Mouse (Mus musculus) MEL-GATA-1-ER (cell line): ENCODE measurements at regions not wholly inside any gene's neighbourhood (a gene's known extent, or its start where the extent isn't known, plus 50 kb on each side); places are given as distances from the start of the nearest gene placed in this dataset.
A peak's percentile ranks its signal among the peaks of the same experiment; 100 is the strongest.

Source experiments
- DNase-seq: peaks from one replicate; pipeline ENCODE4 v3.0.0-alpha.2; 2012; ENCODE audit warnings: low read depth; ENCODE audit errors: extremely low read depth

DNA sequence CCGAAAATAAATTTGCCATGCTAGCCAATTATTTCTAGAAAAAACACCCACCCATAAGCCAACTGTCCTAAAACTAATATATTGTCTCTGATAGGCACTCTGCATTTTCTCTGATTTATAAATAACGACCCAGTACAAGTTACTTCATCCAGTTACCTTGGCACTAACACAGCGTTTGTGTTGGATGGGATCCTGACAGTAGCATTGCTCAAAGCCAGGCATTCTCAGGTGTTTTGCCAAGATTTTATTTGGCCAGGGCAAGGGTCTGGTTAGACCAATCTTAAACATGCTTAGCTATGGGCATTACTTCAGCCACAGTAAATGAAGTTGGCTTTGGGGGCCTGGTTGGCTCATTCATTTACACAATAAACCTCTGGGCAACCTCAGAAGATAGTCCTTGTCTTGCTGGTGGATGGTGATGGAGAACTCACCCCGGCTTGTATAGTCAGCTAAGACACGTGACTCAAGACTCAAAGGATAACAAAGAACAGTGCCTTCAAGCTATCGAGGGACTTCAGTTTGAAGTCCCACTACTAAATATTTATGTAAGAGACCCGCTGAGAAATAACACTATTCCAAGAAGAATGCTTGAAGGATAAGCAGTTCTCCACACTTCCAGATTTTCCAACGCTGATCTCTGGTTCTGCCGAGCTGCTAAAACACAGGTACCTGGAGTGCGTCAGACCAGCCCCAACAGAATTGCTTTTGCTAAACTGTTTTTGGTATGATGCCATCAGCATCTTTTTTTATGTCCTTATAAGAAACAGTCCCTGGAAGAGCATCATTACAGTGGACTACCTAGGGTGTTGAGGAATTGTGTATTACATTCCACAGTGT, 125.0 kb upstream of the Pkdcc start:
- no peak for DNase-seq

DNA sequence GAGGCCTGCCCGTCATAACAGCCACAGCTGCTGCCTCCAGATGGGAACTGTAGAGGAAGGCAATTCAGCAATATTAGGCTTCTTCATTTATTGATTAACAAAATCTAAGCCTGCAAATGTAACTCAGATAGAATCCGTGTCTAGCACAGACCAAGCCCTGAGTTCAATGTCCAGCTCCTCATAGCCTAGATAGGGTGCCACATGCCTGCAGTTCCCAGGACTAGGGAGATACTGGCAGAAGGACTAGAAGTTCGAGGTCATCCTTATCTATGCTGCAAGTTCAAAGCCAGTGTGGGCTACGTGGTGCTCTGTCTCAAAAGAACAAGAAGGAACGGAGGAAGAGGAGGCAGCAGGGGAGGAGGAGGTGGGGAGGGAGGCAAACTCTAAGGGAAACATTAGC, 121.2 kb upstream of the Pkdcc start:
- no peak for DNase-seq

DNA sequence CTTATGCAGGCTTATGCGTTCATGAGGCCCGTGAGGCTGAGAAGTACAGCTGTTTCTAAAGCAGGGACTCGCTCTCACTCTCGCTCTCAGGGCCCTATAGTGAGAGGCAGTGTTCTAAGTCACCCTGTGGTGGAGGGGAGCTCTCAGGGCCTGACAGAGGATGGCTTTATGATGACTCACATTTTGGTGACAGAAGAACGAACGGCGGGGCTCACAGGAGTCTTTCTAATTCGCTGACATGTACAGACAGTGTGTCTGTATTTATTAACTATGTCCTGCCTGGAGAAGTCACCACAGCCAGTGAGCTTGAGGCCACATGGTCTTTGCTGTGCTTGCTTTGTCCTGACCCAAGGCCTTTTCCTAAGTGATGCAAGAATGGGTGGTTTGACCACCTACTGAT, 118.6 kb upstream of the Pkdcc start:
- no peak for DNase-seq

DNA sequence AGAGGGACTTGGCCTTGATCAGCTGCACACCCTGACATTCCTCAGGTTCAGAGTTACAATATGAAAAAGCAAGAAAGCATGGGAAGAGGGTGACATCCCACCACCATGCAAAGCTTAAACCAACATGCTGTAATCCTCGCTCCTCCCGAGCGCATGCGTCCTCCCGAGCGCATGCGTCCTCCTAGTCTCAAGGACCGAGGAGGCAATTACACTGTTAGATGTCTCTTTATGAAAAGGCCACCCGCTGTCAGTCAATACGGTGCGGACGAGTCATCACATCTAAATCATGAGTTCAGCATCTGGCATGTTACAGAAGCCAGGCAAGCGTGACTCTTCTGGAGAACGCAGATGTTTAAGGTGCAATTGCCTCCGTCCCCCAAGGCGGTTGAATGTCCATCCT, 117.1 kb upstream of the Pkdcc start:
- no peak for DNase-seq

DNA sequence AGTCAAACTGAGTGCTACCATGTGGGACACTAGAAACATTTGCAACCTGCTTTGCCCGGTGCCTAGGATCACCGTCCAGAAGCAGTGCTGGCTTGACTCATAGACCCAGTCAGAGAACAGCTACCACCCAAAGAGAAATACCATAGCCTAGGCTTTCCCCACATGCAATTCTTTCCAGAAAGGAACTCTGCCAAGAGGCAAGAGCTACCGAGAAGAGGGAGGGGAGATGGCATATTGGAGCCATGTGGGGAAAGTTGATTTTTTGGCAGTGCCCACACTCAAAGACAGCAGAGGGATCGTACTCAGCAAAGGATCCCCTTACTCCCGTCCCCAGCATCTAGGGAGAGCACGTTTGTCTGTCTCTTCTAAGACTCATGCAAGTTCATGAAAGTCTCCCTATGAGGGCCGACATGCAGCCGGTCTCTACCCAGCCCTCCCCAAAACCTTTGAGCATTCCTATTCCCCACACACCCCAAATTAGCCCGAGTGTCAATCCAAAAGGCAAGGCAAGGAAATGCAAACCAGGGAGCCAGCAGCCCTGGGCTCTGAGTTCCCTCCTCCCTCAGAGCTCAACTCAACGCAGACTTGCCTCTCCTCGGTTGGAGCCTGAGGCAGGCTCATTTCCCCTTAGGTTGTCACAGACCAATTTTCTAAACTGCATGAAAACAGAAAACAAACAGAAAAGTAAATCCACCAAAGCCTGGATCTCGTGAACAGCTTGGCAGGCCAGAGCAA, 116.2 kb upstream of the Pkdcc start:
- DNase-seq: no peak

DNA sequence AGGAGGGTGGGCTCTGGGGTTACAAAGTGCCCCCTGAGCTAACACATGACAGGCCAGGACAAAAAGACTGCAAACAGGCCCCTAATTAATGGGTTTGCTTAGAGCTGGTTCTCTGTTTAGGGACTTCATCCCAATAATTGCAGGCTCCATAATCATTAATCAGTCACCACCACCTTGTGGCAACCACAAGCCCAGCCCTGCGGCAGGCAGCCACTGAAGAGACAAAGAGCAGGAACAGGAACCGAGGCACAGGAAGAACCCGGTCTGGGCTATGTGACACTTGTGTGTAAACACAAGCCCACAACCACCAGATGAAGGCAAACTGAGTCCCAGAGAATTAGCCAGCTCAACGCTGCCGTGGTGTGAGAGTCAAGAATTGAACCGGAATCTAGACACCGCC, 114.1 kb upstream of the Pkdcc start:
- DNase-seq: peak; percentile 55

DNA sequence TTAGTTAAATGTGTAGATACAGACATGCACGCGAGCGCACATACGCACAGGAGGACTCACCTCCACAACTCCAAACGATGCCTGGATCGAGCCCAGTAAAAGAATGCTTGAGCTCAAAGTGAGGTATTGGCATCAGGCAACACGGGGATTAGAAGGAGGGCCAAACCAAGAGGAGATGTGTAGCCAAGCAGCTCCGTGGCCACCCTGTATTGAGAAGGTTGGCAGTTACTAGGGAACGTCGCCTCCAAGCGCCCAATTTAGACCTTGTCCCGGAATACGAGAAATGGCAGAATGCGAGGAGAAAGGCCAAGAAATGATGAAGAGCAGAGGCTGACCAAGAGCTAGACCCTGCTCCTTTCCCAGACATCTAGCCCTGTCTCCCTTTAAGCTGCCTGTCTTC, 113.3 kb upstream of the Pkdcc start:
- no peak for DNase-seq

DNA sequence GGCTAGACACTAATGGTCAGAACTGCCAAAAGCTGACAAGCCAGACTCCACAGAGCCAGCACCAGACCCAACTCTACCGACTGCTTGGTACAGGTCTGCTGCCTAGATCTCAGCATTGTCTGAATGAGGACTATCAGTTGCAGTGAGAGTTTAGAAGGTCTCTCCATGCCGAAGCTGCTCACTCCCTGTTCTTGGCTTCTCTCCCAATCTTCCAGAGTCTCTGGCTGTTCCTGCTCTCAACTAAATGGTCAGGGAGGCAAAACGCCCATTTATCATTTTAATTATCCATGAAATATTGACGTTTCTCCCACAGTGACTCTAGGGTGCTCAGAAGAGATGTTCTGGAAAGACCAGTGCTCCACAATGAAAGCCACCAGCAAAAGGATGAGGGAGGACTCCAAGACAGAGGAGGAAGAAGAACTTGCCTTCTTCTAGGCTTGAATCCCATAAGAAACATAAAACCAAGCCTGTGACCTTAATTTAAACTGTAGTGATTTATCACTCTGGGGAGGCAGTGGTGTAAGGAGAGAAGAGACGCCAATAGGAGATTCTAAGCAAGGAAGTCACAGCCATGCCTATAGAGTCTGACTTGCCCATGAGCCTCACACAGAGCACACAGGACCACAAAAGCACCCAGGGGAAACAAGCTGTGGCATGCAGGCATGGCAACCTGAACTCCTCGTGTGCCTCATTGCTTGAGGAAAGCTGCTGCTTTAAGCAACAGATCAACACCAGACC, 112.2 kb upstream of the Pkdcc start:
- DNase-seq: no peak

DNA sequence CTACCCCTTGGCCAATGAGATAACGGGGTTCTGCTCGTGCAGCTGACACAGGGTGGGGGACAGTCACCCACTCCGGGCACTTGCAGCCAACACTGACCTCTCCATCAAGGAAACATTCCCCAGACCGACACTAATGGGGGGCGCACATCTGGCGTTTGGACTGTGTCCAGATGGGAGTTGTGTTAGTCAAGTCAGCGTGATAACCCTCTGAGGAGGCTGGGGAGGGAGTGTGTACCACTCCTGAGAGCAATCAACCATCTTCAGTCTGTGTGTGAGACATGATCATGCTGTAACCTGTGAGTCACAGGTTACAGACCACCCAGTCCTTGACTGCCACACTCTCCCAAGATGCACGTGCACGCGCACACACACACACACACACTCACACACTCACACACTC, 106.9 kb upstream of the Pkdcc start:
- no peak for DNase-seq

DNA sequence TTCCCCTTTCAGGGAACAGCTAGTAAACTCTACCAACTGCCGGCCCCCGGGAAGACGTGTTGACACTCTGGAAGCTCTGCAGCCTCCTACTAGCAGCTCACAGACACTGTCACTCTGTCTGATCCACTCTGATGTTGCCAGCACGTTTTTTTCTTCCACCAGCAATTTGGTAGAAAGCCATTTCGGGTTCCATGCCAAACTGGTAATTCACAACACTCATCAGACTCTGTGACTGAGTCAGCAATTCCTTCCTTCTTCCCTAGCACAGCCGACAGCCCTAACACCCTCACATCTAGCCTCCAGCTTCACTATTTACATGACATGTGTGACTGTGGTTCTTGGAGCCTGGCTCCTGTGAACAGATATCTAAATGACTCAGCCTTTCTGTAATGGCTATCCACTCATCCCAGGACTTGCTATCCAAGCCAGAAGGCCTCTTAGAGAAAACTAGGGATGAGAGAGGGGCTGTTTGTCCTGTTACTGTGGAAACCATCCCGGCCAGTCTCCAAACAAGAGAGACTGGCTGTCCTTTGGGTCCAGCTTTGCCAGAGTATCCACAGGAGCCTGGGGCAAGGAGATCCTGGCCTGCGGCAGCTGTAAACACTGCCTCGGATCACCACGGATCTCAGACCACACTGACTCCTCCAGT, 105.2 kb upstream of the Pkdcc start:
- DNase-seq: peak; percentile 81

DNA sequence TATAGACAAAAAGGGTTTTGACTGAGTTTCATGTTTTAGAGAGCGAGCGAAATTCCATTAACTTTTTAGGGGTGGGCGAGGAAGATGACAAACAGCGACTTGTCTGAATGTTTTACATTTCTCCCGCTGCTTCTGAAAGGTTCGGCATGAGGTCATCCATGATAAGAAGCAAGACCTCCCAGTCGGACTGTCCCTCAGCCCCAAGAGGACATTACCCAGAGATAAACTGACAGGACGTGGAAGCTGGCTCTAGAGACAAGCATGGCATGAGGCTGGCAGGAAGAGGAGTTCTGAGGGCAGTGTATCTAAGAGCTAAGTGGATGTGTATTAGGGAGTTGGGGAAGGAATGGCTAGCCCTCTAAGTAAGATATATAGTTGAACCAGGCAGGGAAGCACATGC, 104.5 kb upstream of the Pkdcc start:
- peak; percentile 6 for DNase-seq

DNA sequence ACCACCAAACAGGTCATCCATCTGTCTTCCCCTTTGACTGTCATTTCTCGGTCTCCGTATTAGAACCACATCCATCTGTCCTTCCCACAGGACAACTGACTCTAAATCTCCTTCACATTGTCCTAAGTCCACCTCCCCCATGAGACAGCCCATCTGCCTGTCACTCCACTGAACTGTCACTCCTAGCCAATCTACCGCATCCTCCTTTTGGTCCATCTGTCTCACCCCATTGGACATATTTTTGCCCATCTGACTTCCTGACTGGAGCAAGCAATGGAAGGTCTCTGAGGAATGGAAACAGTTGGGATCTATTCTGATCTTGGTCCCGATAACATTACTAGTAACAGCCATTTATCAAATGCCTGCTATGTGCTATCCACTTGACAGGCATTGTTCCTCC, 99.9 kb upstream of the Pkdcc start:
- no peak for DNase-seq

DNA sequence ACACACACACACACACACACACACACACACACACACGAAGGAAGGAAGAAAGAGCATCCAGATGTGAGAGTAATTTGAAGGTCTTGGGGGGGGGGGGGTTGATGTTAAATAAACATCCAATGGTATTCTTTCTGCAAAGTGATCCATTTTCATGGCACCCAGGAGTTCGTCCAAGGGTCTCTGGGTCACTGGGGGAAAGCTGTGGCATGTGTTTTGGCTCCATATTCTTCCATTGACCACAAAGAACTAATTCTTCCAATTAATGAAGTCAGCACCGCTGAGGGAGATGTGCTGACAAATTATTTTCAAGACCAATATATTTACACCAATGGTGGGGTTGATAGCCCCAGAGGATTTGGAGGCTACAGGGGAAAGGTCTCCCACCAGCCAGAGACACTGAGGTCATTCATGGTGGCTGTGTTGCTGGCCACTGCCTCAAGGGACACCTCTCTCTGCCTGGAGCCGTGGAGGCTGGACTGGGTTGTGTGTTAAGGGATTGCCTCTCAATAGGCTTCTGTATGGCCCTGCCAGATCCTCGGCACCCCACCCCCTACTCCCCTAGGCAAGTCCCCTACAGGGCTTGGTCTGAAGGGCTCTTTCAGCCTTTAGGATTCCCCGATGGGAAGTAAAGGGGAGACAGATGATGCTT, 99.1 kb upstream of the Pkdcc start:
- no peak for DNase-seq

DNA sequence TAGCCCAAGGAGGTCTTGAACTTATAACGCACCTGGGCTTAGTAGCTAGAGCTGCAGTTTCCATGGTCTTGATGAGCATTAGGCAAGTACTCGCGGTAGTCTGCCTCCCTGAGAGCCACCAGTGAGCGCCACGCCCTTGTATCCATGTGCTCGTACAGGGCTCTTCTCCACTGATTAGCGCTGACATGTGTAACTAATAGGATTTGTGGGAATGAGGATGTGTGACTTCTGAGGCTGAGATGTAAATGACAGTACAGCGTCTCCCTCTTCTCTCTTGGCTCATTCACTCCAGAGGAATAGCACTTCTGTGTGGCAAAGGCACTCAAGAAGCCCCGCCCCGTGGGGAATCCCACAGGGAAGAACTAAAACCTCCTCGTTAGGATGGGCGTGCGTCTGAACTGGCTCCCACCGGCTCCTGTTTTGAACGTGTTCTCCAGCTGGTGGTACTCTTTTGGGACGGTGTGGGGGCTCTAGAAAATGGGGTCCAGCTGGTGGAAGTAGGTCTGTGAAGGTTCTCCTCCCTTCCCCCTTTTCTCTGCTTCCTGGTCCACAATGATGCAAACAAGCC, 94.3 kb upstream of the Pkdcc start:
- DNase-seq: no peak

DNA sequence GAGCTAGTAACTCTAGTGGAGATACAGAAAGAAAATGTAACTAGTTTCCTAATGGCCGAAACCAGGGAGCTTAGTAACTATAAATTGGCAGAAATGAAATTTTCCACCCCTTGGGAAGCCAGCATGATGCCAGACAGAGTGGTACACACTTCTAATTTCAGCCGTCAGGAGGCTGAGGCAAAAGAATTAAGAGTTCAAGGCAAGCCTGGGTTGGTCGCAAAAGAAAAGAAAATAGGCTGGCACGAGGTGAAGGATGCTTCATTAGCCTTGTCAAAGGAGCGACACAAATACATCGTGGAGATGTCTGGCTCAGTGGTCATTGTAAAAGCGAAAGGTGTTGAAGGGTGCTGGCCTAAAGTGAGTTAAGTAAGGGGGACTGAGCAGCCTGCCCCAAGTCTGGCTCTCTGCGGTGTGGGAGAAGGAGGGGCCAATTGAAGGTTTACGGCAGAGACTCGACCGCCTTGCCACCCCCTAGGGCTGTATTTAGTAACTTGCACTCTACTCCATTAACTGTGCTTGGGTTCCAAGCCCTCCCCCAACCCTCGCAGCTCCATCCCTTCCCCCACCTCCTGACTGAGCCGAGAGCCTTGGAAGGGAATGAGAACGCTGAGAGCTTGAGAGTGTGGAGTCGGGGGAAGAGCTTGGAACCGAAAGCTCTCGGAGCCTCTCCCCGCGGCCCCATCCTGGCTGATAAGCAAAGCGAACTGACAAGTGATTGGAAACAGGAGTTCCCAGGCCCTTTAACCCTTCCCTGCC, 92.4 kb upstream of the Pkdcc start:
- no peak for DNase-seq

DNA sequence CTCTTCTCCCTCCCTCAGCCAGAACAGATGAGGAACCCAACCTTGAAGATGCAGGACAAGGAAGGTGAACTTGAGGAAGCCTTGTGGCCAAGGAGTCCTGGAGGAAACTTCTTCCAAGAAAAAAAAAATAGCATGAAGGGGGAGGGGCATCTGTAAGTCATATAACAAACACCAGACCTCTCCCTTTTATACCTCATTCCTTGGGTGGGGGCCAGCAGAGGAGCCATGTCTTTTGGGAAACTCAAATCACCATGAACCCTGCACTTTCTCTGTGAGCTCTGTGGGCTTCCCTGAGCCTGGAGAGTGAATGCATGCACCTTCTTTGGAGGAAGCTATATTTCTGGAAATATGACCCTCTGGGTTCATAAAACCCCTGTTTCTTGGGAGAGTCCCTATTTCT, 90.0 kb upstream of the Pkdcc start:
- no peak for DNase-seq

DNA sequence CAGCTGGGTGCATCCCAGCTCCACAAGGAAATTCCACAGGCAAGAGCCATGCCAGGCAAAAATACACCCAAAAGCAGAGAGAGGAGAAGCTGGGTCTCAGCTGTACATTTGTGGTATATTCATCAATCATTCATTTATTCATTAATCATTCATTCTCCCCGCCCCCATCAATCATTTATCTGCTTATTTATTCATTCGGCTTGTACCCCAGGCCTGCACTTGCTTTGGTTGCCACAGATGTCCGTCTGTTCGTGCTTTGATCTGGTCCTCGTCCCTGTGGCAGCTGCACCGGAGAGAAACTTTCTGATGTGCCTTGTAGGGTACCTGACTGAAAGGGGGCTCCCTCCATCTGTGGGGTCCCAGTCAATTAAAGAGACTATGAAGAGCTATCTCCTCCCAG, 87.2 kb upstream of the Pkdcc start:
- no peak for DNase-seq

DNA sequence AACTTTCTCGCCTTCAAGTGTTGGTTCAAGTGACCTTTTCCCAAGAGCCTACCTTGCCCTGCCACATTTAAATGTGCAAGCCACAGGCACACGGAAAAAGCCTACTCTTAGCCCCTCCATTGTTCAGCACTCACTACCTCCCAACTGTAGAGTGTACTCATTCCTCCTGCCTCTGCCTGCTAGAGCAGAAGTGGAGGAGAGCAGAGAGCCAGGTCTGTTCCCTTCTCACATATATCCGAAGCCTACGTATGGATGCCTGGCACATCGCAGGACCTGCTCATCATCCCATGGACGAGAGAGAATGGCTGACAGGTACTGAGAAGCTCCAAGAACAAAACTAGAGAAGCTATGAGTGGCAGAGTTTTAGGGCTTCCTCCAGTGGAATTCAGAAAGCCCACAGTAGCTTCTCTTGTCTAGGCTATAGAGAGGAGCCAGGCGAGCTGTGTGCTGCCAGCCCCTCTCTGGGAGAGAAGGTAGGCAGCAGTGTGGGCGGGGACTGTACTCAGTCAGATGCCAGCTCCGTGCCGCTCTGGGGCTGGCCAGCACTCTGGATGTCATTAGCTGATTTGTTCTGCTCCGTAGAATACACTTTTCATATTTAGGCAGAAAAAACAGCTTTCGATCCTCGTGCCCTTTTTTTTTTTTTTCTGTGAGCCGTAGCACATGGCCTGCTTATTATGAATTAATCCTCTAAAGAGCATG, 86.1 kb upstream of the Pkdcc start:
- DNase-seq: no peak

DNA sequence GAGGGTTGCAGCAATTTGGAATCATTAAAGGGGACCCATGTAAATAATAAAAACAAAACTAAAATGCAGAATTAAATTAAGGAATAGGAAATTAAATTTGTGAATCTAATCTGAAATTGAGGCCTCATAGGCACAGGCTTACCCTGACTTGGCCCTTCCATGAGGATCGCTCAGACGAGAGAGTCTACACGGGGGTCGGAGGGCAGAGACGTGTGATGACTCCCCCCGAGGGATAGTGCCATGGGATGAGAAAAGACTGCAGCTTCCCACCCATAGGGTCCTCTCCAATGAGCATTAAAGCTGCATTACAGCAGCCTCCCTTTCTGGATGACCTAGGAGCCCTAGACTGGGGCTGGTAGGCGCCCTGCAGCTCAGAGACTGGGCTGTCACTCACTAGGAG, 85.4 kb upstream of the Pkdcc start:
- no peak for DNase-seq

DNA sequence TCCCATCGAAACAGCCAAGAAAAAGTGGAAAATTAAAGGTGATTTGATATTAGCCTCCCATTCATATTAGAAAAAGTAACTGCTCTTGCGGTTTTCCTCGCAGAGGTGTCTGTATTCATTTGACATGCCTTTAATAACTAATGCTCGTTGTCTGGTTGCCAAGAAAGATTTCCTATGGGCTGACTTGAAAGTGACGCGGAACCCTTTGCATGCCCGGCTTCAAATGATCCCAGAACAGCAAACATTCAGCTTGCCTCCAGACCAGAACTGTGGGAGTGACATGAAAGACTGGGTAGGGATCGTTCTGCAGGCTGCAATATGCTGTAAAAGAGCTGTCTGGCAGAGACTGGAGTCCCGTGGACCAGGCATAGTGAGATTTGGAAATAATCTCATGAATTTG, 81.9 kb upstream of the Pkdcc start:
- no peak for DNase-seq
